Mouse (Mus musculus): ENCODE results near the gene Nsd1. TPM values are rescaled to one million over a fixed set of nuclear protein-coding genes. Genes with fewer than 3 reads are reported as not detected.
A peak's percentile ranks its signal among the peaks of the same experiment; 100 is the strongest.

The Nsd1 gene
- polyA plus RNA-seq, 1 experiment from 2014 or later, result 41.3 TPM

GRCm38 (mm10) chr13:55327169-55327568, 117.6 kb downstream of the Nsd1 start:
- H3K9ac ChIP-seq (ENCODE audit: low read depth, low read length), result no peak overlapping the region
- ATAC-seq (replicated peaks; ENCODE audit: low FRiP score) (no peak), DNase-seq (ENCODE audit: low spot score) (no peak)
- H3K9me3 ChIP-seq (ENCODE audit: control insufficient read depth, low read length), result no peaks in the 10 kb centered on the region
- H3K4me1 ChIP-seq (replicated peaks; ENCODE audit: control insufficient read depth, insufficient read depth, low read length), result peaks cover 28% of the 10 kb centered on the region
- WGBS, result 59% methylated on average over 4 of the region's 4 CpGs
- H3K36me3 ChIP-seq (ENCODE audit: control insufficient read depth, insufficient read depth, low read length), result peaks cover 29% of the 10 kb centered on the region
- H3K4me2 ChIP-seq, result peak overlapping the region; percentile 7; the same call in 1 of the 2 replicates
- no peak overlapping the region for H3K27ac ChIP-seq (ENCODE audit: low read depth, low read length)
- H3K4me3 ChIP-seq (ENCODE audit: low read depth, low read length), result no peak overlapping the region
- H3K27me3 ChIP-seq (replicated peaks; ENCODE audit: control insufficient read depth, insufficient read depth, low read length), result no peaks in the 10 kb centered on the region

- H3K36me3 ChIP-seq (ENCODE audit: control insufficient read depth, insufficient read depth, low read length), result peaks cover 29% of the 10 kb centered on the region
- peak overlapping the region; percentile 71; the same call in 1 of the 2 replicates for H3K4me3 ChIP-seq (ENCODE audit: low read depth, low read length)
- peaks cover 28% of the 10 kb centered on the region for H3K4me1 ChIP-seq (replicated peaks; ENCODE audit: control insufficient read depth, insufficient read depth, low read length)
- no peaks in the 10 kb centered on the region for H3K9me3 ChIP-seq (ENCODE audit: control insufficient read depth, low read length)
- no peak for ATAC-seq (replicated peaks; ENCODE audit: low FRiP score)
- H3K27me3 ChIP-seq (replicated peaks; ENCODE audit: control insufficient read depth, insufficient read depth, low read length), result no peaks in the 10 kb centered on the region
- H3K4me2 ChIP-seq, result peak overlapping the region; percentile 89
- H3K9ac ChIP-seq (ENCODE audit: low read depth, low read length), result peak overlapping the region; percentile 77; the same call in 1 of the 2 replicates
- WGBS, result 49% methylated on average over 8 of the region's 8 CpGs
- no peak overlapping the region for H3K27ac ChIP-seq (ENCODE audit: low read depth, low read length)
- peak; percentile 78 for DNase-seq (ENCODE audit: low spot score)
These were observed 118.1 kb downstream of the Nsd1 start for GRCm38 (mm10) chr13:55327633-55328032.

GRCm38 (mm10) chr13:55328171-55328570, 118.6 kb downstream of the Nsd1 start:
- H3K9me3 ChIP-seq (ENCODE audit: control insufficient read depth, low read length), result no peaks in the 10 kb centered on the region
- H3K4me1 ChIP-seq (replicated peaks; ENCODE audit: control insufficient read depth, insufficient read depth, low read length), result peaks cover 23% of the 10 kb centered on the region
- 82% methylated on average over 6 of the region's 6 CpGs for WGBS
- DNase-seq (ENCODE audit: low spot score) (no peak), ATAC-seq (replicated peaks; ENCODE audit: low FRiP score) (no peak)
- H3K4me2 ChIP-seq, result peak overlapping the region; percentile 89
- H3K4me3 ChIP-seq (ENCODE audit: low read depth, low read length), result peak overlapping the region; percentile 71
- H3K36me3 ChIP-seq (ENCODE audit: control insufficient read depth, insufficient read depth, low read length), result peaks cover 26% of the 10 kb centered on the region
- H3K27me3 ChIP-seq (replicated peaks; ENCODE audit: control insufficient read depth, insufficient read depth, low read length), result no peaks in the 10 kb centered on the region
- H3K9ac ChIP-seq (ENCODE audit: low read depth, low read length), result peak overlapping the region; percentile 77
- no peak overlapping the region for H3K27ac ChIP-seq (ENCODE audit: low read depth, low read length)

GRCm38 (mm10) chr13:55328641-55329040, 119.1 kb downstream of the Nsd1 start:
- no peak for ATAC-seq (replicated peaks; ENCODE audit: low FRiP score)
- peaks cover 20% of the 10 kb centered on the region for H3K4me1 ChIP-seq (replicated peaks; ENCODE audit: control insufficient read depth, insufficient read depth, low read length)
- H3K4me3 ChIP-seq (ENCODE audit: low read depth, low read length), result peak overlapping the region; percentile 71
- 83% methylated on average over 4 of the region's 4 CpGs for WGBS
- no peaks in the 10 kb centered on the region for H3K27me3 ChIP-seq (replicated peaks; ENCODE audit: control insufficient read depth, insufficient read depth, low read length)
- DNase-seq (ENCODE audit: low spot score), result no peak
- no peaks in the 10 kb centered on the region for H3K9me3 ChIP-seq (ENCODE audit: control insufficient read depth, low read length)
- H3K36me3 ChIP-seq (ENCODE audit: control insufficient read depth, insufficient read depth, low read length), result peaks cover 21% of the 10 kb centered on the region
- no peak overlapping the region for H3K27ac ChIP-seq (ENCODE audit: low read depth, low read length)
- H3K4me2 ChIP-seq, result peak overlapping the region; percentile 89
- H3K9ac ChIP-seq (ENCODE audit: low read depth, low read length), result peak overlapping the region; percentile 77

- ATAC-seq (replicated peaks; ENCODE audit: low FRiP score) (peak; percentile 27), DNase-seq (ENCODE audit: low spot score) (no peak)
- H3K36me3 ChIP-seq (ENCODE audit: control insufficient read depth, insufficient read depth, low read length), result peaks cover 16% of the 10 kb centered on the region
- H3K27me3 ChIP-seq (replicated peaks; ENCODE audit: control insufficient read depth, insufficient read depth, low read length), result no peaks in the 10 kb centered on the region
- 2% methylated on average over 29 of the region's 29 CpGs for WGBS
- H3K9me3 ChIP-seq (ENCODE audit: control insufficient read depth, low read length), result no peaks in the 10 kb centered on the region
- H3K4me2 ChIP-seq, result peak overlapping the region; percentile 89
- H3K4me3 ChIP-seq (ENCODE audit: low read depth, low read length), result peak overlapping the region; percentile 71
- peaks cover 16% of the 10 kb centered on the region for H3K4me1 ChIP-seq (replicated peaks; ENCODE audit: control insufficient read depth, insufficient read depth, low read length)
- peak overlapping the region; percentile 40 for H3K27ac ChIP-seq (ENCODE audit: low read depth, low read length)
- H3K9ac ChIP-seq (ENCODE audit: low read depth, low read length), result peak overlapping the region; percentile 77
These were observed 119.6 kb downstream of the Nsd1 start for GRCm38 (mm10) chr13:55329109-55329682.

- Histone ChIP-seq H3K36me3 (ENCODE audit: control insufficient read depth, insufficient read depth, low read length) (peaks cover 10% of the 10 kb centered on the region), H3K4me3 (ENCODE audit: low read depth, low read length) (peak within 1 kb of the TSS; percentile 71), H3K27me3 (replicated peaks; ENCODE audit: control insufficient read depth, insufficient read depth, low read length) (no peaks in the 10 kb centered on the region), H3K4me1 (replicated peaks; ENCODE audit: control insufficient read depth, insufficient read depth, low read length) (peaks cover 16% of the 10 kb centered on the region), H3K9me3 (ENCODE audit: control insufficient read depth, low read length) (no peaks in the 10 kb centered on the region), H3K9ac (ENCODE audit: low read depth, low read length) (peak within 1 kb of the TSS; percentile 77), H3K27ac (ENCODE audit: low read depth, low read length) (peak within 1 kb of the TSS; percentile 88), H3K4me2 (peak within 1 kb of the TSS; percentile 89)
- DNase-seq (ENCODE audit: low spot score) (peak; percentile 93), ATAC-seq (replicated peaks; ENCODE audit: low FRiP score) (peak; percentile 88)
- under 1% methylated on average over 73 of the region's 82 CpGs for WGBS
These were observed 120.3 kb downstream of the Nsd1 start, which contains the start of gene Mxd3 for GRCm38 (mm10) chr13:55329683-55330566. Gene Mxd3 (minus strand): TSS chr13:55329823.

- Histone ChIP-seq H3K27ac (ENCODE audit: low read depth, low read length) (peak overlapping the region; percentile 88), H3K9me3 (ENCODE audit: control insufficient read depth, low read length) (no peaks in the 10 kb centered on the region), H3K9ac (ENCODE audit: low read depth, low read length) (peak overlapping the region; percentile 77), H3K27me3 (replicated peaks; ENCODE audit: control insufficient read depth, insufficient read depth, low read length) (no peaks in the 10 kb centered on the region), H3K4me1 (replicated peaks; ENCODE audit: control insufficient read depth, insufficient read depth, low read length) (peaks cover 16% of the 10 kb centered on the region), H3K4me3 (ENCODE audit: low read depth, low read length) (peak overlapping the region; percentile 71), H3K36me3 (ENCODE audit: control insufficient read depth, insufficient read depth, low read length) (peaks cover 3% of the 10 kb centered on the region), H3K4me2 (peak overlapping the region; percentile 89)
- no peak; the same call in 1 of the 2 replicates for ATAC-seq (replicated peaks; ENCODE audit: low FRiP score)
- no peak for DNase-seq (ENCODE audit: low spot score)
- WGBS, result 47% methylated on average over 14 of the region's 14 CpGs
These were observed 121.2 kb downstream of the Nsd1 start for GRCm38 (mm10) chr13:55330567-55331400.

GRCm38 (mm10) chr13:55332331-55332730, 122.7 kb downstream of the Nsd1 start:
- H3K9ac ChIP-seq (ENCODE audit: low read depth, low read length), result no peak overlapping the region
- H3K4me3 ChIP-seq (ENCODE audit: low read depth, low read length), result no peak overlapping the region
- no peaks in the 10 kb centered on the region for H3K9me3 ChIP-seq (ENCODE audit: control insufficient read depth, low read length)
- no peaks in the 10 kb centered on the region for H3K27me3 ChIP-seq (replicated peaks; ENCODE audit: control insufficient read depth, insufficient read depth, low read length)
- H3K27ac ChIP-seq (ENCODE audit: low read depth, low read length), result no peak overlapping the region
- DNase-seq (ENCODE audit: low spot score) (no peak), ATAC-seq (replicated peaks; ENCODE audit: low FRiP score) (no peak)
- no peaks in the 10 kb centered on the region for H3K36me3 ChIP-seq (ENCODE audit: control insufficient read depth, insufficient read depth, low read length)
- H3K4me1 ChIP-seq (replicated peaks; ENCODE audit: control insufficient read depth, insufficient read depth, low read length), result peaks cover 15% of the 10 kb centered on the region
- 85% methylated on average over 3 of the region's 3 CpGs for WGBS
- no peak overlapping the region for H3K4me2 ChIP-seq

Data from liver, embryonic 11.5 days (tissue).